Mouse (Mus musculus) stomach, embryonic 14.5 days (tissue): ENCODE results near the gene Rufy3. TPM values are rescaled to one million over a fixed set of nuclear protein-coding genes. Genes with fewer than 3 reads are reported as not detected.

Experiments
- ATAC-seq: fragments of 200-750 bp; cut with Nextera tagmentation; 2 replicates; pipeline ENCODE4 v1.8.0; 2017; ENCODE audit warnings: low read depth, moderate TSS enrichment; ENCODE audit not compliant: insufficient number of reproducible peaks, insufficient read depth, low FRiP score
- H3K27ac ChIP-seq: fragments of 300-500 bp; sonication (generic); 2 replicates; pipeline ENCODE4 v1.5.1; 2014; ENCODE audit warnings: mild to moderate bottlenecking, low read length, moderate library complexity, mixed read lengths
- H3K27me3 ChIP-seq: fragments of 300-500 bp; sonication (generic); 2 replicates; pipeline ENCODE4 v1.6.1; 2014; ENCODE audit warnings: low read length, control low read depth, mixed read lengths; ENCODE audit not compliant: control insufficient read depth, insufficient read depth
- H3K36me3 ChIP-seq: fragments of 300-500 bp; sonication (generic); 2 replicates; pipeline ENCODE4 v1.6.1; 2014; ENCODE audit warnings: mild to moderate bottlenecking, control low read depth, low read length, moderate library complexity, mixed read lengths; ENCODE audit not compliant: control insufficient read depth, insufficient read depth
- H3K4me1 ChIP-seq: fragments of 300-500 bp; sonication (generic); 2 replicates; pipeline ENCODE4 v1.6.1; 2014; ENCODE audit warnings: low read length, control low read depth, mixed read lengths; ENCODE audit not compliant: control insufficient read depth, insufficient read depth
- H3K4me2 ChIP-seq: fragments of 300-500 bp; sonication (generic); replicated peaks from 2 replicates; pipeline ENCODE4 v1.6.1; 2014; ENCODE audit warnings: low read depth, low read length, control low read depth
- H3K4me3 ChIP-seq: fragments of 300-500 bp; sonication (generic); 2 replicates; pipeline ENCODE4 v1.5.1; 2014; ENCODE audit warnings: low read depth, low read length, control low read depth
- H3K9ac ChIP-seq: fragments of 300-500 bp; sonication (generic); replicated peaks from 2 replicates; pipeline ENCODE4 v1.6.1; 2014; ENCODE audit warnings: low read depth, mild to moderate bottlenecking, control low read depth, low read length, moderate library complexity, mixed read lengths
- H3K9me3 ChIP-seq: fragments of 300-500 bp; sonication (generic); 2 replicates; pipeline ENCODE4 v1.6.1; 2016; ENCODE audit warnings: low read depth, low read length, control low read depth; ENCODE audit not compliant: control insufficient read depth
- WGBS: fragments of 180-500 bp; shearing (Covaris S2); extraction: QIAGEN DNeasy Blood & Tissue Kit; methylation state at CpG from one replicate; pipeline ENCODE4 v1.1.7; 2014; 5-methylcytosine and 5-hydroxymethylcytosine counted together
- polyA plus RNA-seq: library from polyadenylated mRNA; unstranded; fragments of >200 nt; fragmentation: Nextera tagmentation; extraction: Ambion mirVana; gene quantifications from 2 replicates; pipeline ENCODE4 v1.2.1, GENCODE M21; 2014

The Rufy3 gene
- polyA plus RNA-seq, 1 experiment from 2014 or later = 25.1 TPM

DNA sequence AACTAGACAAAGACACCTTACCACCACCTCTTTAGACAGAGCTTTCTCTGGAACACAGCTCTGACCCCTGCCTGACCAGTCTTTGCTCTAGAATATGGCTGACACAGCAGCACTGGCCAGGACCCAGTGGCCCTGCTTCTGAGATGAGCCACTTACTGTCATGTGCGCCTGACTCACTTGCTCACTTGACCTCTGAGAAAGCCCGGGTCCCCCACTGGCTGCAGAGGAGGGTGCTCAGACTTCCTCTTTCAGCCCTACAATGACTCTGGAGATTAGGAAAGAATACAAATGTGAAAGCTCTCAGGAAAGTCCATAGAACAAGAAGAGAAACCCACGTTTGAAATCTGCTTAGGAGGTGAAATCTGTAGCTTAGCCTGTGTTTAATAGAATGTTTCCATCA lies 66.0 kb downstream of the Rufy3 start:
- ATAC-seq = no peak
- Histone ChIP-seq H3K27me3 (no peaks in the 10 kb centered on the region), H3K9ac (no peak overlapping the region), H3K9me3 (no peaks in the 10 kb centered on the region), H3K4me2 (no peak overlapping the region), H3K4me3 (no peak overlapping the region), H3K36me3 (peaks cover 10% of the 10 kb centered on the region; the same call in 1 of the 2 replicates), H3K27ac (no peak overlapping the region), H3K4me1 (no peaks in the 10 kb centered on the region)
- WGBS = 56% methylated on average over 3 of the region's 3 CpGs

DNA sequence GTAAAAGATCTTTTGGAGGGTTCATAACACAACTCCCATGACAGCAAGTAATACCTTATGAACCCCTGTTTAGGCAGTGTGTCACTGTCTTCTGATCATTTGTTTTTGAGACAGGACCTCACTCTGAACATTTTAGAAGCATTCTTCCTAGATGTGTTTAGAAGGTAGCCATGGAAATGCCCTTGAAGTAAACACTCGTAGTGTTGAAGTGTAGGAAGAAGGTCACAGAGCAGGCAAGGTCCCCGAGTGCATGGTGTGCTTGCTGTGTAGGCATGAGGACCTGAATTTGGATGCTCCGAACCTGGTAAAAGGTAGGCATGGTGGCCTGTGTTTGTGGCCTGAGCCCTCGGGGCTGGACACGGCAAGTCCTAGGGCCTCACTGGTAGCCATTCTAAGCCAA lies 66.7 kb downstream of the Rufy3 start:
- no peak overlapping the region for H3K27ac ChIP-seq
- H3K4me2 ChIP-seq = no peak overlapping the region
- no peak for ATAC-seq
- H3K36me3 ChIP-seq = peaks cover 10% of the 10 kb centered on the region; the same call in 1 of the 2 replicates
- no peaks in the 10 kb centered on the region for H3K4me1 ChIP-seq
- H3K9me3 ChIP-seq = no peaks in the 10 kb centered on the region
- H3K9ac ChIP-seq = no peak overlapping the region
- no peaks in the 10 kb centered on the region for H3K27me3 ChIP-seq
- WGBS = 69% methylated on average over 5 of the region's 5 CpGs
- no peak overlapping the region for H3K4me3 ChIP-seq

DNA sequence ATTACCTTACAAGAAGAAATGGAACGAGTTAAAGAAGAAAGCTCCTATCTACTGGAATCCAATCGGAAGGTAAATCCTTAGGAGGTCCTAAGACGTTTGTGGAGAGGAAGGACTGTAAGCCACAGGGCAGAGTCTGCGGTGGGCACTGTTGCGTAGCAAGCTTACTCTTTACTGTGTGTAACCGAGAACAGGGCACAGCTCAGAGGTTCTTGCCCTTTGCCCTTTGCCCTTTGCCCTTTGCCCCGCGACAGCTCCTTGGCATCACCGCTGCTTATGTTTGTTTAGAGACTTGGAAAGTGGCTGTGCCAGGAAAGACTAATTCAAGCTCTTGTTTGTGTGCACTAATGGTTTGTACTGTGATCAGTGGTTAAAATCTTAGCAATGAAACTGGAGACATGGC lies 67.6 kb downstream of the Rufy3 start:
- Histone ChIP-seq H3K4me1 (no peaks in the 10 kb centered on the region), H3K27ac (no peak overlapping the region), H3K9me3 (no peaks in the 10 kb centered on the region), H3K4me2 (no peak overlapping the region), H3K9ac (no peak overlapping the region), H3K4me3 (no peak overlapping the region), H3K36me3 (peaks cover 10% of the 10 kb centered on the region; the same call in 1 of the 2 replicates), H3K27me3 (no peaks in the 10 kb centered on the region)
- ATAC-seq = no peak
- WGBS = 87% methylated on average over 9 of the region's 9 CpGs

DNA sequence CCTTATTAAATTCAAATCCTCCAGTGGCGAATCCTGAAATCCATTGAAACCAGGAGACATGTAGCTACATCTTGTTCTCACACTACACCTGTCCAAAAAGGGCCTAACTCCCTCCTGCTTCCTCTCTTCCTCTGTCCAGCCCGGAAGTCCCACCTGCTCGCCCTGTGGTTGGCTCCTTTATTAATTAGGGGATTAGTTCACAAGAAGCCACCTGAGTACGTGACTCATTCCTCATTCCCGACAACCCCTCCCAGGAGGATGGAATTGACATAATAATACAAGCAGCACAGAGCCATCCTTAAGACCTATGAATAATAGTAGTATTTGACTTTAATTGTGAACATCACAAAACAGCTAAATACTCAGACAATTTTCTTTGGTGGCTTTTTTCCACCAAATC lies 69.2 kb downstream of the Rufy3 start:
- H3K9me3 ChIP-seq = no peaks in the 10 kb centered on the region
- no peaks in the 10 kb centered on the region for H3K27me3 ChIP-seq
- no peak overlapping the region for H3K4me3 ChIP-seq
- no peak overlapping the region for H3K27ac ChIP-seq
- H3K36me3 ChIP-seq = peaks cover 10% of the 10 kb centered on the region; the same call in 1 of the 2 replicates
- no peak overlapping the region for H3K4me2 ChIP-seq
- 80% methylated on average over 5 of the region's 5 CpGs for whole genome bisulfite sequencing
- no peak overlapping the region for H3K9ac ChIP-seq
- ATAC-seq = no peak
- H3K4me1 ChIP-seq = no peaks in the 10 kb centered on the region

DNA sequence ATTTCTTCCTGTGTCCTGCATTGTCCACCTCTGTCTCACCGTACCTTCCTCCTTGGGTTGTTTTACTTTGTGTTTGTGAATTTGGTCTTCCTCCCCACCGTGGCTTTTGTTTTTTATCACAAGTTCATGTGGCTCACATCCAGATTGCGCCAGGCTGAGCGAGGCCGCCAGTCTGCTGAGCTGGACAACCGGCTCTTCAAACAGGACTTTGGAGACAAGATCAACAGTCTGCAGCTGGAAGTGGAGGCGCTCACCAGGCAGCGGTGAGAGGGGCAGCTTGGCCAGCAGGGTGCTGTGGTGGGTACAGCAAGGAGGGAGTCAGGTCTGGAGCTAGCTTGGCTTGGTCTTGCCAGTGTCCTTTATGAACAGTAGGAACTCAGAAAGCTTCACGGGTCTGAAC lies 77.9 kb downstream of the Rufy3 start:
- Histone ChIP-seq H3K36me3 (peaks cover 22% of the 10 kb centered on the region), H3K4me3 (no peak overlapping the region), H3K4me2 (no peak overlapping the region), H3K27ac (no peak overlapping the region), H3K9me3 (no peaks in the 10 kb centered on the region), H3K4me1 (no peaks in the 10 kb centered on the region), H3K9ac (no peak overlapping the region), H3K27me3 (no peaks in the 10 kb centered on the region)
- ATAC-seq = no peak
- WGBS = 80% methylated on average over 9 of the region's 9 CpGs

DNA sequence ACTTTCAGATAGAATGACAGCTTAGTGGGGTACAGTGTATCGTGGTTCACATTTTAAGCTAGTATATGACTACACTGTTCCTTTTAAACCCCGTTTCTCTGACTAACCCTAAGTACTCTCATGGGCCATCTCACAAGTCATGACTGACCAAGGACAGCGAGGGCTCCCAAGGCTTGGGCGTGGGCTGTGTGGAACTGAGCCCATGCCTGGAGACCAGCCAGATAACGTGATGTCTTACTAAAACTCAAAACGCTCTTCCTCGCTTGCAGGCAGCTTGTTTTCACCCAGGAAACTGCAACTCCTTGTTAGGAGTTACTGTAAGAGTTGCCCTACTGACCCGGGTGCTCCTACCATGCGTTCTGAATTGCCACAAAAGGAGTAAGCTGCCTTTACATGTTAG lies 78.7 kb downstream of the Rufy3 start:
- 89% methylated on average over 9 of the region's 9 CpGs for WGBS
- peaks cover 22% of the 10 kb centered on the region for H3K36me3 ChIP-seq
- ATAC-seq = no peak

DNA sequence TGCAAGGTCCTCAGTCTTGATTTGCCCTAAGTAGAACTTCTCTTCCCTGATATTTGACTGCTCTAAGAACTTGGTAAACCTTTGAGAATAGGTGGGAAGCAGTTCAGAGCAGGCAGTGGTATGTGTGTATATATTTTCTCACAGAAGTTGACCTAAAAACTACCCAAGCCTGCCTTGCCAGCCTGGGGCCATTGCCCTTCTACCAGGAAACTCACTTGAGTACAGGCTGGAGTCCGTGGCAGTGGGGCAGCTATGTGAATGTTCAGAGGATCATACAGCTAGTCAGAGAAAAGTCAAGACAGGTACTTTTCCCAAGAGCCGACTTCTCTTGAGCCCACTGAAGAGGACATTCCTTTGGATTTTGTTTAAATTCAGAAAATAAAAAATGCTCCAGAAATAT lies 80.1 kb downstream of the Rufy3 start:
- WGBS = 82% methylated on average over 2 of the region's 2 CpGs
- Histone ChIP-seq H3K9me3 (no peaks in the 10 kb centered on the region), H3K27ac (no peak overlapping the region), H3K9ac (no peak overlapping the region), H3K4me3 (no peak overlapping the region), H3K36me3 (peaks cover 23% of the 10 kb centered on the region), H3K4me1 (no peaks in the 10 kb centered on the region), H3K27me3 (no peaks in the 10 kb centered on the region), H3K4me2 (no peak overlapping the region)
- no peak for ATAC-seq

More for the DNA sequence above, 78.7 kb downstream of the Rufy3 start:
- H3K27ac ChIP-seq = no peak overlapping the region
- no peak overlapping the region for H3K4me3 ChIP-seq
- no peak overlapping the region for H3K9ac ChIP-seq
- no peak overlapping the region for H3K4me2 ChIP-seq
- no peaks in the 10 kb centered on the region for H3K27me3 ChIP-seq
- H3K4me1 ChIP-seq = no peaks in the 10 kb centered on the region
- no peaks in the 10 kb centered on the region for H3K9me3 ChIP-seq

DNA sequence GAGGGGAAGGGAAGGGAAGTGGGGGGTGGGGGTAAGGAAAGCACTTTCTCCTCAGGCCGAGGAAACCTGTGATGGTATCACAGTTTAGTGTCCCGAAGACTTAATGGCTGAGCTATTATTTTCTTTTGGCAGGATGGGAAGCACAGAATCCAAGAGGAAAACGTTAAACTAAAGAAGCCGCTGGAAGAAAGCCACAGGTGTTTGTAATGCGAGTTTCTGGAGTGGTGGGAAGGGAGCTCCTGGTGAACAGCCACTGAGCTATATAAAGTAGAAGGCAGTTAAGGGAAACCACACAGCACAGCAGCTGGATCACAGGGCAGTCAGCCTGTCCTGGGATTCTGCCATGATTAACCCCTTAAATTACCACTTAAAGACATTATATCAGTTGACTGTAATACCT lies 80.6 kb downstream of the Rufy3 start:
- no peak overlapping the region for H3K27ac ChIP-seq
- H3K4me1 ChIP-seq = no peaks in the 10 kb centered on the region
- H3K36me3 ChIP-seq = peaks cover 23% of the 10 kb centered on the region
- H3K9me3 ChIP-seq = no peaks in the 10 kb centered on the region
- H3K4me2 ChIP-seq = no peak overlapping the region
- ATAC-seq = no peak
- 65% methylated on average over 5 of the region's 5 CpGs for WGBS
- H3K27me3 ChIP-seq = no peaks in the 10 kb centered on the region
- no peak overlapping the region for H3K4me3 ChIP-seq
- no peak overlapping the region for H3K9ac ChIP-seq
